ENCODE assay signal across 22 mouse cellular contexts in genomic region chr2:169778740-169779345, GRCm38 (mm10).
DNase-seq lines count a peak whose midpoint lies in the region; ATAC-seq lines count a peak whose summit lies in the region.
"Had no signal": no experiment of that assay in that cellular context is flagged by ENCODE, and none has a peak within 500 bp of the region (broad histone marks: within the 10 kb centered on the region; RNA-seq: fewer than 3 reads in every experiment).

No protein-coding gene starts in this region.

- H3K36me3 ChIP-seq in splenic B cell, adult 2 months (ENCODE audit: control insufficient read depth, insufficient read depth, low read length, poor library complexity, severe bottlenecking): no peaks in the 10 kb centered on the region
- no peaks in the 10 kb centered on the region for H3K36me3 ChIP-seq in forebrain, embryonic 16.5 days (ENCODE audit: control insufficient read depth, insufficient read depth)
- H3K36me3 ChIP-seq: embryonic facial prominence, embryonic 10.5 days; heart, embryonic 10.5 days; hindbrain, embryonic 12.5 days had no signal

- no peak overlapping the region for H3K4me2 ChIP-seq in forebrain, embryonic 16.5 days (ENCODE audit: low read length)
- H3K4me2 ChIP-seq: forebrain, embryonic 13.5 days; hindbrain, embryonic 12.5 days had no signal

- DNase-seq in thymus, postnatal 0 days (ENCODE audit: low spot score): peak; percentile 52
- DNase-seq in thymus, postnatal 14 days: no peak
- DNase-seq in splenic B cell, adult 2 months (ENCODE audit: low read depth, low spot score): peak; percentile 10
- DNase-seq in gastrocnemius, postnatal 4 days (ENCODE audit: low spot score in 2 of 2): no peak
- no peak for DNase-seq in urinary bladder, postnatal 14 days (ENCODE audit: low spot score)
- DNase-seq: adrenal gland, postnatal 14 days; B cell, adult 2 months; cerebellum, adult 18-20 months; cerebellum, adult 9-11 months; cerebellum, postnatal 36 days; gastrocnemius, adult 2 months; gastrocnemius, postnatal 25 days; heart, adult 18-20 months; heart, postnatal 10 days; heart, postnatal 4 days had no signal

- H3K27me3 ChIP-seq in splenic B cell, adult 2 months (ENCODE audit: control insufficient read depth, insufficient read depth, low read length, poor library complexity, severe bottlenecking): no peaks in the 10 kb centered on the region
- no peaks in the 10 kb centered on the region for H3K27me3 ChIP-seq in forebrain, embryonic 16.5 days (replicated peaks; ENCODE audit: control insufficient read depth, insufficient read depth, low read length)
- H3K27me3 ChIP-seq: hindbrain, embryonic 12.5 days had no signal

- WGBS in forebrain, embryonic 16.5 days: 93% methylated on average over 6 of the region's 6 CpGs

- no peak overlapping the region for H3K27ac ChIP-seq in forebrain, embryonic 16.5 days (ENCODE audit: low read length)
- H3K27ac ChIP-seq: embryonic facial prominence, embryonic 10.5 days; forebrain, embryonic 13.5 days; gastrocnemius, adult 2 months; heart, embryonic 10.5 days; hindbrain, embryonic 12.5 days had no signal

- ATAC-seq in activated CD4-positive, CD25-positive, alpha-beta regulatory T cell, adult 4 months: peak; percentile 75
- ATAC-seq in inflammation-experienced regulatory T-cells, adult 6 months: peak; percentile 57
- ATAC-seq in forebrain, embryonic 16.5 days: no peak
- ATAC-seq: forebrain, embryonic 13.5 days had no signal

- H3K4me3 ChIP-seq in forebrain, embryonic 16.5 days (replicated peaks; ENCODE audit: low read length): no peak overlapping the region
- H3K4me3 ChIP-seq: embryonic facial prominence, embryonic 10.5 days; forebrain, embryonic 13.5 days; gastrocnemius, adult 2 months; heart, embryonic 10.5 days; hindbrain, embryonic 12.5 days had no signal

- no peak overlapping the region for H3K9ac ChIP-seq in forebrain, embryonic 16.5 days (replicated peaks; ENCODE audit: low read depth, low read length)
- H3K9ac ChIP-seq: forebrain, embryonic 13.5 days; hindbrain, embryonic 12.5 days had no signal

- no peaks in the 10 kb centered on the region for H3K9me3 ChIP-seq in forebrain, embryonic 16.5 days (ENCODE audit: control insufficient read depth, low read length)
- H3K9me3 ChIP-seq: embryonic facial prominence, embryonic 10.5 days; forebrain, embryonic 13.5 days; heart, embryonic 10.5 days; hindbrain, embryonic 12.5 days had no signal

- H3K4me1 ChIP-seq in forebrain, embryonic 16.5 days (replicated peaks; ENCODE audit: control insufficient read depth, insufficient read depth, low read length): no peaks in the 10 kb centered on the region
- H3K4me1 ChIP-seq: forebrain, embryonic 13.5 days; hindbrain, embryonic 12.5 days had no signal

Comparison
In these comparisons a context has a peak if more than half of its experiments do, and no peak if none do; other contexts are left out.
1. DNase-seq: peak in thymus, postnatal 0 days (single experiment) and splenic B cell, adult 2 months (single experiment); none in thymus, postnatal 14 days (single experiment), gastrocnemius, postnatal 4 days (0 of 2) and urinary bladder, postnatal 14 days (single experiment).